Mouse (Mus musculus): ENCODE measurements around the gene Mms22l. TPM values are rescaled to one million over a fixed set of nuclear protein-coding genes. Genes with fewer than 3 reads are reported as not detected.

Mms22l gene
- polyA plus RNA-seq (2012), result 79.6 and 94.6 TPM in 2 replicates

DNA sequence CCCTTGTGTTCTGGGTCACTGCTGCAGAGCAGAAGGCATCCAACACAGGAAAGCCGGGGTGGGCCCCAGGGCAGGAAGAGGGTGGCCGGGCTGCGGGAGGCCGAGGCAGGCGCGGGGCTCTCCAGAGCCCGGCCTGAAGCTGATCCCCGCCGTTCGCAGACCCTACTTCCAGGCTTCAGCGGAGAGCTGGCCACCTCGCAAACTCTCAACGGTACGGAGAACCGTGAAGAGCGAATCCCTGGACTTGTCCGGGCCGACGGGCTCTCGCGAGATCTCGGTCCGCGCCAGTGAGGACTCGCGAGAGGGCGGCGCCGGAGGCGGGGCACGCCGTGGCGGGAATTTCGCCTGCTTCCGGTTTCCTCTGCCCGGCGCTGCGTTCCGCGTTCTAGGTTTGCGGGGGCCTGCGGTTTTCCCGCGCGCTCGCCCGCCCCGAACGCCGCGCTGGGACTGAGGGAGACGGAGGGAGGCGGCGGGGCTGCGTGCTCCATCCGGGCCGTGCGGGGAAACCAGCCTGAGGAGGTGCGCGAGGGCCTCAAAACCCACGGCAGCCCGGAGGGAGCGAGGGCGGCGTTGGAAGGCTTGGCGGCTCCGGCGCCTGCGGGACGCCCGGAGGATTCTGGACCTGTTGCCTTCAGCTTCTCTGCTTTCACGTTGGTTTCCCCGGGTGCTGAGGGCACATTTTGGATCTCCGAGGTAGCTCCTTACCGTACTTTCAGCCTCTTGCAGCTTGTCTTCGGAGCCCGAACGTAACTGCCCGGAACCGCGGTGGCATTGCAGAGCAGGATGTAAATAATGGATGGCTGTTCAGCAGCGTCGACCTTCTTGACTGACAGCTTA lies at the start of gene Mms22l:
Gene Mms22l (plus strand): TSS at position 336 of the 837 bp plus-strand sequence.

Data from megakaryocyte-erythroid progenitor cell, adult 5 weeks (primary cell).